Mouse (Mus musculus) layer of hippocampus, adult 6 months (tissue): Measurements from ENCODE around the gene Gm4836. TPM values are rescaled to one million over a fixed set of nuclear protein-coding genes. Genes with fewer than 3 reads are reported as not detected.

Source experiments
- long read RNA-seq, 2 experiments: library from polyadenylated mRNA; unstranded; transcript quantifications; one replicate each; pipeline ENCODE4 v2.0.0; 2019 to 2020
- polyA plus RNA-seq: library from polyadenylated mRNA; unstranded; fragments of <200 nt; fragmentation: Nextera tagmentation; gene quantifications from 2 replicates; pipeline ENCODE4 v1.2.3, GENCODE M21; 2021

Gm4836 gene
- polyA plus RNA-seq, result not detected in 2 replicates
- long read RNA-seq, experiment 1, result 0 reads
- long read RNA-seq, experiment 2, result 0 reads

GRCm38 (mm10) chrX:28293532-28293931, at the start of gene Gm4836:
TSS of gene Gm4836 (minus strand) at chrX:28293632.

